Mouse (Mus musculus) C2C12 (cell line): ENCODE data around the gene Gm44511. TPM values are rescaled to one million over a fixed set of nuclear protein-coding genes. Genes with fewer than 3 reads are reported as not detected.
A peak's percentile ranks its signal among the peaks of the same experiment; 100 is the strongest.

Experiments used
- H3K27me3 ChIP-seq: one replicate; pipeline ENCODE4 v1.6.1; 2011; ENCODE audit not compliant: control insufficient read depth, insufficient read depth, insufficient read length
- H3K36me3 ChIP-seq: one replicate; pipeline ENCODE4 v1.6.1; 2011; ENCODE audit not compliant: control insufficient read depth, insufficient read depth
- H3K4me3 ChIP-seq: one replicate; pipeline ENCODE4 v1.5.1; 2011; ENCODE audit warnings: mild to moderate bottlenecking, control low read depth; ENCODE audit not compliant: poor library complexity, insufficient read depth, severe bottlenecking
- H3K79me2 ChIP-seq: one replicate; pipeline ENCODE4 v1.6.1; 2011; ENCODE audit not compliant: control insufficient read depth, insufficient read depth
- H3K79me3 ChIP-seq: one replicate; pipeline ENCODE4 v1.6.1; 2011; ENCODE audit warnings: low read depth, control low read depth
- H3ac ChIP-seq: one replicate; pipeline ENCODE3; 2011; ENCODE audit warnings: low read depth; ENCODE audit not compliant: control insufficient read depth, insufficient read length
- CEBPB ChIP-seq: IDR thresholded peaks from one replicate; pipeline ENCODE4 v1.6.1; 2011; ENCODE audit warnings: low read depth, mild to moderate bottlenecking, control low read depth, moderate library complexity
- CTCF ChIP-seq: IDR thresholded peaks from one replicate; pipeline ENCODE4 v1.5.1; 2011; ENCODE audit not compliant: control insufficient read depth, insufficient read depth, insufficient read length
- FOSL1 ChIP-seq: IDR thresholded peaks from one replicate; pipeline ENCODE4 v1.8.0; 2011; ENCODE audit warnings: mild to moderate bottlenecking, low read length; ENCODE audit not compliant: poor library complexity, insufficient read depth, severe bottlenecking
- MAX ChIP-seq: IDR thresholded peaks from one replicate; pipeline ENCODE4 v1.6.1; 2011; ENCODE audit warnings: mild to moderate bottlenecking, control low read depth
- MYOD1 ChIP-seq: IDR thresholded peaks from one replicate; pipeline ENCODE4 v1.6.1; 2011; ENCODE audit warnings: low read depth; ENCODE audit not compliant: control insufficient read depth, insufficient read length
- MYOG ChIP-seq: IDR thresholded peaks from one replicate; pipeline ENCODE4 v1.6.1; 2011; ENCODE audit not compliant: control insufficient read depth, insufficient read length; ENCODE audit errors: extremely low read depth
- USF1 ChIP-seq: IDR thresholded peaks from one replicate; pipeline ENCODE4 v1.6.1; 2011; ENCODE audit warnings: low read depth, mild to moderate bottlenecking, control low read depth, moderate library complexity
- polyA plus RNA-seq: library from polyadenylated mRNA; unstranded; fragments of >200 nt; fragmentation: generic; extraction: Trizol; gene quantifications from one replicate; pipeline ENCODE4 v1.2.1, GENCODE M21; 2012; ENCODE audit warnings: missing spikeins

Gm44511 gene
- polyA plus RNA-seq, 1 experiment, result not detected

GRCm38 (mm10) chr6:128855477-128855876, 29.4 kb upstream of the Gm44511 start:
- TF ChIP-seq FOSL1 (no peak), USF1 (no peak), CEBPB (no peak), MYOD1 (no peak), MYOG (no peak), CTCF (no peak), MAX (no peak)
- no peak overlapping the region for H3ac ChIP-seq
- H3K79me2 ChIP-seq, result no peaks in the 10 kb centered on the region
- no peaks in the 10 kb centered on the region for H3K36me3 ChIP-seq
- no peaks in the 10 kb centered on the region for H3K27me3 ChIP-seq
- no peaks in the 10 kb centered on the region for H3K79me3 ChIP-seq
- H3K4me3 ChIP-seq, result no peak overlapping the region

- Histone ChIP-seq H3K4me3 (no peak overlapping the region), H3K79me3 (no peaks in the 10 kb centered on the region), H3K79me2 (no peaks in the 10 kb centered on the region), H3K27me3 (no peaks in the 10 kb centered on the region), H3ac (no peak overlapping the region), H3K36me3 (no peaks in the 10 kb centered on the region)
- TF ChIP-seq MYOG (no peak), CTCF (no peak), USF1 (no peak), CEBPB (no peak), FOSL1 (no peak), MAX (no peak)
Observed at GRCm38 (mm10) chr6:128854895-128855294, 28.8 kb upstream of the Gm44511 start.

GRCm38 (mm10) chr6:128854024-128854820, 28.1 kb upstream of the Gm44511 start:
- TF ChIP-seq CTCF (peak; percentile 2), CEBPB (no peak), MAX (no peak), MYOG (no peak), FOSL1 (no peak), USF1 (no peak), MYOD1 (no peak)
- Histone ChIP-seq H3K27me3 (no peaks in the 10 kb centered on the region), H3K4me3 (no peak overlapping the region), H3K36me3 (no peaks in the 10 kb centered on the region), H3K79me2 (no peaks in the 10 kb centered on the region), H3K79me3 (no peaks in the 10 kb centered on the region), H3ac (no peak overlapping the region)

GRCm38 (mm10) chr6:128852766-128853165, 26.7 kb upstream of the Gm44511 start:
- no peak for TF ChIP-seq CTCF
- TF ChIP-seq FOSL1, result no peak
- no peak for TF ChIP-seq USF1
- no peak for TF ChIP-seq MAX
- TF ChIP-seq MYOG, result no peak
- no peak for TF ChIP-seq MYOD1
- TF ChIP-seq CEBPB, result no peak
- H3K36me3 ChIP-seq, result no peaks in the 10 kb centered on the region
- H3K79me2 ChIP-seq, result no peaks in the 10 kb centered on the region
- no peak overlapping the region for H3K4me3 ChIP-seq
- no peak overlapping the region for H3ac ChIP-seq
- no peaks in the 10 kb centered on the region for H3K27me3 ChIP-seq
- H3K79me3 ChIP-seq, result no peaks in the 10 kb centered on the region

- Histone ChIP-seq H3K27me3 (no peaks in the 10 kb centered on the region), H3K79me3 (no peaks in the 10 kb centered on the region), H3K4me3 (no peak overlapping the region), H3ac (no peak overlapping the region), H3K79me2 (no peaks in the 10 kb centered on the region), H3K36me3 (no peaks in the 10 kb centered on the region)
- TF ChIP-seq FOSL1 (no peak), CEBPB (no peak), CTCF (no peak), MYOG (no peak), MYOD1 (no peak), USF1 (no peak), MAX (no peak)
Observed at GRCm38 (mm10) chr6:128851151-128851550, 25.0 kb upstream of the Gm44511 start.

- Histone ChIP-seq H3K79me2 (no peaks in the 10 kb centered on the region), H3K27me3 (no peaks in the 10 kb centered on the region), H3K4me3 (no peak overlapping the region), H3K79me3 (no peaks in the 10 kb centered on the region), H3K36me3 (no peaks in the 10 kb centered on the region), H3ac (no peak overlapping the region)
- TF ChIP-seq MYOD1, result no peak
- TF ChIP-seq FOSL1, result no peak
- TF ChIP-seq USF1, result no peak
- TF ChIP-seq MAX, result no peak
- no peak for TF ChIP-seq MYOG
- no peak for TF ChIP-seq CTCF
- TF ChIP-seq CEBPB, result no peak
Observed at GRCm38 (mm10) chr6:128850671-128851070, 24.6 kb upstream of the Gm44511 start.
